Mouse (Mus musculus): ENCODE results near the gene Ddit4.

Ddit4 gene

GRCm38 (mm10) chr10:59949783-59950605 is 1.6 kb downstream of the Ddit4 start:
- peak; percentile 35 for DNase-seq (ENCODE audit: extremely low read depth, insufficient read length, low spot score)

GRCm38 (mm10) chr10:59949255-59949648 is 2.4 kb downstream of the Ddit4 start:
- peak; percentile 39 for DNase-seq (ENCODE audit: extremely low read depth, insufficient read length, low spot score)

- DNase-seq (ENCODE audit: extremely low read depth, insufficient read length, low spot score): peak; percentile 49
Measured at GRCm38 (mm10) chr10:59948363-59949254, 3.0 kb downstream of the Ddit4 start.

DNA sequence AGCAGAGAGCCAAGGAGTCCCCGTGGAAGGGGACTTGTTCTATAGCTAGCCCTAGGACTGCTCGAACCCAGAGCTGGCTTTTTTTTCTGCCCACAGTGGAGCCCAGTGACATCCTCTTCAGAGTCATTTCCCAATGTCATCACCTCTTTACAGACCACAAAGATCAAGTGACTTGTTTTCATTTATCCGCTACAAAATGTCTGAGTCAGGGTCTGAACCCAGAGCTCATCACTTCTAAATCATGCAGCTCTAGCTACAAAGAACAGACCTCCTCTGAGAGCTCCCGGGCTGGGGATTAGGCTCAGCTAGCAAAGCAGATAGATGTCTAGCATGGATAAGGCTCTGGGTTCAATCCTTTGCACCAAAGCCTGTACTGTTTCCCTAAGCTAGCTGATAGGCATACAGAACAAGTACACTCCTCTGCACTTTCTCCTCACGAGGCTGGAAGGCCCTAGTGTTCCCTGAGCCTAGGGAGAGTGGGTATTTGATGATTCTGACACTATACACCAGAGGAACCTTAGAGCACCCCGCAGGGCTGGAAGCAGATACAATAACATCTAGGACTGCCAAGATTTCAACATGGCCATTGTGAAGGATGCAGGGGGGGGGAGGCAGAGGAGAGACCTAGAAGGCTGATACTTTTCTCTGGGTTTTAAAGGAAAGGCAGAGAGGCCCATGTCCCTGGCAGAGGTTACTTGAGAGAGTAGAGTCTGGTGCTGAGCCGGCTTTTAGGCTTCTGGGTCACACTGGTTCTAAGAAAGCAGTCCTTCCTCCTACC is 4.1 kb downstream of the Ddit4 start:
- no peak for DNase-seq (ENCODE audit: extremely low read depth, insufficient read length, low spot score)

GRCm38 (mm10) chr10:59946362-59946761 is 5.3 kb downstream of the Ddit4 start:
- DNase-seq (ENCODE audit: extremely low read depth, insufficient read length, low spot score): no peak

- DNase-seq (ENCODE audit: extremely low read depth, insufficient read length, low spot score): no peak
Measured at GRCm38 (mm10) chr10:59945416-59945815, 6.2 kb downstream of the Ddit4 start.

DNA sequence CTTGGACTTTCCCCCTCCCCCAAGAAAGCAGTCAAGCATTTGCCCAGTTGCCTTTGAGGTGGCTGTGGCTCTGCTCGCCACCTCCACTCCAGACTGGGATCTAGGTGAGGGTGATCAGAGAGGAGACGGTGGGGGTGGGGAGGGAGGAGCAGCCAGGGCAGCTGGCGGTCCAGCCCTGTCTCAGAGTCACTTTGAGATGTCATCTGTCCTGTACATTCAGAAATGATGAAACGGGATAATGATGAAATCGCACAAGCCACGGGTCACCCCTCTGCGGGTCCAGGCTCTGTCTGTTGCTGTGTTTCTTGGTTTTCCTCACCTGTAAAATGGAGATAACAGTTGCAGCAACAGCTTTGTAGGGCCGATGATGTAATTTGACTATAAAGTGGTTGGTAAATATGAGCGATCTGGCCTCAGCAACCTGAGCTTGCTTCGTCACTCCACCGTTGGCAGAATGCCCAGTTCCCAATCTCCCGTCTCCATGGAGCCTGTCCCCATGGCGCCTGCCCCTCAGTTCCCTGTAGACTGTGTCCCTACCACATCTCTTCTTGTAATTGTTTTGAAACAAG is 8.1 kb downstream of the Ddit4 start:
- peak; percentile 70 for DNase-seq (ENCODE audit: extremely low read depth, insufficient read length, low spot score)

DNA sequence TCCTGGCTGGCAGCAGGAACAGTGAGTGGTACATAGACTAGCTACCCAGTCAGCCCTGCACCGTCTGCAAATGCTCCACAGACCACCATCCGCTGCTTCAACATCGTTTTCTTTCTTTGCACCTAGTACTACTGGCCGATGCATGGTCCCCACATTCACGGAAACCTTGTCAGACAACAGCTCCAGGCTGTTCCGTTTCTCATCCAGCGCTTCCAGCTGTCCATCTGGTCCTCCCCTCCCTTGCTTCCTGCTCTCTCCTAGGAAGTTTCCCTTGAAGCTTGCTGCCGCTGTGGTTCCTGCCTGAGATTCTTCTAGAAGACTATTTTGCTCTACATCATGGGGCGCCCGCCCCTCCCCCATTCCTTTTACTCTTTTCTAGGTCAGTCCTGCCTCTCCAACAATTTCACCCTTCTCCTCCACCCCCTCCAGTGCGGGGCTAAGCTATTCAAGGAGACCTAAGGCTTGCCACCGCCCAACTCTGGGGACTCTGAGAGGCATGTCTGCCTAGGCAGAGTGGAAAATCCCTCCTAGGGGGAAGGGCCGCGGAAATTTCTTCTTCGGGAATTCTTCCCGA is 8.7 kb downstream of the Ddit4 start:
- no peak for DNase-seq (ENCODE audit: extremely low read depth, insufficient read length, low spot score)

- no peak for DNase-seq (ENCODE audit: extremely low read depth, insufficient read length, low spot score)
Measured at GRCm38 (mm10) chr10:59942281-59942846, 9.3 kb downstream of the Ddit4 start.

- DNase-seq (ENCODE audit: extremely low read depth, insufficient read length, low spot score): no peak
Measured at GRCm38 (mm10) chr10:59939081-59939480, 12.6 kb downstream of the Ddit4 start.

DNA sequence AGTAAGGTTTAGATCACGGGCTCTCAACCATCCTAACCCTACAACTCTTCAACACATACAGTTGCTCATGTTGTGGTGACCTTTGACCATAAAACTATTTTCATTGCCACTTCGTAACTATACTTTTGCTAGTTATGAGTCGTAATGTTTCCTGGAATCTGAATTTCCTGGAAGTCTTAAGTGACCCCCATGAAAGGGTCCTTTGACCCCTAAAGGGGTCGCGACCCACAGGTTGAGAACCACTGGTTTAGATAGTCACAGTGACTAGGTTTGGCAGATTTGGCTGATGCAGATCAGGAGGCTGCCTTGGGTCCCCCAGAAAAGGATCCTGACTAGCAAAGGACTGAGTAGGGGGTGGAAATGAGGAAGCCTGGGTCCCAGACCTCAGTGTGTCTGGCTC is 13.0 kb downstream of the Ddit4 start:
- no peak for DNase-seq (ENCODE audit: extremely low read depth, insufficient read length, low spot score)

DNA sequence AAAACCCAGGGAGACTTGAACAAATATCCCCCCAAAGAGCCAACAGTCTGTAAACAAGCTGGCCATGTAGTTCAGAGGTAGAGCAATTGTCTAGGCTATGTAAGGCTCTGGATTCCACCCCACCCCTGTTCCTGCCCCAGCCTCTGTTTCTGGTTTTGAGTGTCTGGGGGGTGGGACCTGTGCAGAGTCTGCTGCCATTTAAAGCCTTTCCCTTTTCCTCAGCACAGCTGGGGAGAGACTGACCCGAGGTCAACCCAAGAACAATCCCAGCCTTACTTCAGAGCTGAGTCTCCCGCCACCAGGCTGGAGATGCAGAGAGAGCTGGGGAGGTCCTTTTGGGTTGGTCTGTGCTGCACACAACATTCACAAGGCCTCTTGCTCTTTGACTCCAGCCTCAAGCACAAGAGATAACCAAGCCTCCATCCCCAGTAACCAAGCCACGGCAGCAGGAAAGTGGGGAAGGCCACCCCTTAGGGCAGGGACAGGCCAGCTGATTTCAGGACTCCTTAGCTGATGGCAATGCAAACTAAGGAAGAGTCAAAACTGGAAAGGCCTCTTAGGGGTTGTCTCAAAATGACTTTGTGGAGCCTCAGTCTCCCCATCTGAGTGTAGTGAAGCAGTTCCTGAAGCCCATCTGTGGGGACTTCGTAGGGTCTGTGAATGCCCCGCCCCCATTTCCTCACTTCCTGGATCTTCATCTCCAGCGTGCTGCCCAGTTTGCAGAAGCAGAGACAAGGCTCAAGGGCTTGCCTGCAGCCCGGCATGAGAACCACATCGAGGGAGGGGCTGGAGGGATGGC is 15.4 kb downstream of the Ddit4 start:
- DNase-seq (ENCODE audit: extremely low read depth, insufficient read length, low spot score): no peak

GRCm38 (mm10) chr10:59934039-59934438 is 17.6 kb downstream of the Ddit4 start:
- DNase-seq (ENCODE audit: extremely low read depth, insufficient read length, low spot score): peak; percentile 25

DNA sequence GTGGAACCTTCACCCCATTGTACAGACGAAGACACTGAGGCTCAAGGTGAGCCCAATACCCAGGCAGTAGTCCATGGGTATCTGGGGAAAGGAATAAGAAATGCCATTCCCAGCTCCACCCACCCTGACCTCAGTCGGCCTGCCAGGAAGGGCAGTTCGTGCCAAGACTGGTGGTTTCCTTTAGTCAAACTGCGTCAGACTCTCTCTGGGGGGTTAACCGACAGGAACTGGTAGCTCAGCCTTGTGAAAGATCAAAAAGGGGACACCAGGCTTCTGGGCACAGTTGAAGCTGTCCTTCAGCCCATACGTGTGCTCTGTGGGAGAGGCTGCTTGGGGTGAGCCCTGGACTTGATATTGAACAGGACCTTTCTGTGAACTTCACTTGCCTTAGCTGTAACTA is 19.1 kb downstream of the Ddit4 start:
- peak; percentile 70 for DNase-seq (ENCODE audit: extremely low read depth, insufficient read length, low spot score)

DNA sequence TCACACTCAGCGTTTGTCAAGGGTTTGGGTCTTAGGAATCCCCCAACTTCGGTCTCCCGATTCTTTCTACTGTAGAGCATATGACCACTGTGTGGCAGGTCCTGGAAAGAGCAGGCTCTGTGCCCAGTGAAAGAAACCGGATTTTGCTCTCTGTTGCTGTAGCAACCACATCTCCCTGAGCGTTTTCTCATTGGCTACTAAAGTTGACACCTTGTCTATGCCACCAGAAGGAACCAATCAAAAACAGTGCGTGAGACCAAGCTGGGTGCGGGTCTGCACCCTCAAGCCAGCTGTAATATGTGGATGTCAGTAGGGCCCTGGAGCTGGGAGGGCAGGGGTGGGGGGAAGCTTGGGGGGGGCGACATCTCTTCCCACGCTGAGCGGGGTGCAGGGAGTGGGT is 20.6 kb downstream of the Ddit4 start:
- DNase-seq (ENCODE audit: extremely low read depth, insufficient read length, low spot score): no peak

- no peak for DNase-seq (ENCODE audit: extremely low read depth, insufficient read length, low spot score)
Measured at GRCm38 (mm10) chr10:59929205-59929604, 22.4 kb downstream of the Ddit4 start.

DNA sequence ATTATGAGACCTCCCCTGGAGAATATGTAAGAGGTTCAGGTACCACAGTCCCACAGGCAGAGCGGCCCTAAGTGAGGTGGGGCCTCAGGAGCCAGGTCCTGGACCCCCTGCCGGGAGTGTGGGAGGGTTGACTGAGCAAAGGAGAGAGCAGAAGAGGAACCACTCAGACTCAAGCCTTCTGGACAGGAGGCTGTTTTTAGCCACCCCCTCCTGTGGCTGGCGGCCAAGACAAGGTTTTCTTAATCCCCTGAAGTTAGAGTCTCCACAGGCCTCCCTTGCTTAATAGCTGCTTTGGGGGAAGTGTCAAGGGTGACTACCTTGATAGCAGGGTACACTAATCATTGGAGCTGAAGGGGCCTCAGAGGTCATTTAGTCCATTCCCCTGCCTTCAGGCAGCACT is 27.3 kb downstream of the Ddit4 start:
- DNase-seq (ENCODE audit: extremely low read depth, insufficient read length, low spot score): no peak

- no peak for DNase-seq (ENCODE audit: extremely low read depth, insufficient read length, low spot score)
Measured at GRCm38 (mm10) chr10:59923493-59923892, 28.1 kb downstream of the Ddit4 start.

Measured in 3134 (cell line).